Mouse (Mus musculus): Measurements from ENCODE around the gene Exoc8.

Gene Exoc8

GRCm38 (mm10) chr8:124897386-124898250 is at the start of gene Exoc8, which contains the start of gene Sprtn:
Exoc8 (minus strand) TSS chr8:124897705.
Sprtn (plus strand) TSS chr8:124897886.
- DNase-seq (ENCODE audit: low read depth, low spot score): peak; percentile 98

- DNase-seq (ENCODE audit: low read depth, low spot score): no peak
These were observed 46.9 kb upstream of the Exoc8 start for GRCm38 (mm10) chr8:124944406-124944805.

DNA sequence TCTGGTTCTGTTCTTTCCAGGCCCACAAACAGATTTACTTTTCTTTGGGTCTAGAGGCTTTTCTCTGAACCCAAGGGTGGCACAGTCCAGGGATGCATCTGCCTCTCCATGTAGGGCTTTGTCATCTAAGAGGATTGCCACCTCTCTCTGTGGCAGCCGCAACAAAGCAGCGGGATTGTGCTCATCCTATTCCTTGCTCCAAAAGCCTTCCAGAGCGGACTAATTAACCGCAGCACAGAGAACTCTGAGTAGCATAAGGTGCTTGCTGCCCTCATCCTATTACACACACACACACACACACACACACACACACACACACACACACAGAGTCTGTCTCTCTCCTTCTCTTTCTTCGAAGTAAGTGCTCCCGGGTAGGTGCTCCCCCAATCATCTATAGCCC is 46.3 kb upstream of the Exoc8 start:
- no peak for DNase-seq (ENCODE audit: low read depth, low spot score)

GRCm38 (mm10) chr8:124937293-124937692 is 39.8 kb upstream of the Exoc8 start:
- no peak for DNase-seq (ENCODE audit: low read depth, low spot score)

GRCm38 (mm10) chr8:124936699-124937098 is 39.2 kb upstream of the Exoc8 start:
- no peak for DNase-seq (ENCODE audit: low read depth, low spot score)

GRCm38 (mm10) chr8:124935116-124935515 is 37.6 kb upstream of the Exoc8 start:
- DNase-seq (ENCODE audit: low read depth, low spot score): peak; percentile 45

GRCm38 (mm10) chr8:124932435-124932834 is 34.9 kb upstream of the Exoc8 start:
- DNase-seq (ENCODE audit: low read depth, low spot score): no peak

GRCm38 (mm10) chr8:124930649-124931048 is 33.1 kb upstream of the Exoc8 start:
- peak; percentile 73 for DNase-seq (ENCODE audit: low read depth, low spot score)

DNA sequence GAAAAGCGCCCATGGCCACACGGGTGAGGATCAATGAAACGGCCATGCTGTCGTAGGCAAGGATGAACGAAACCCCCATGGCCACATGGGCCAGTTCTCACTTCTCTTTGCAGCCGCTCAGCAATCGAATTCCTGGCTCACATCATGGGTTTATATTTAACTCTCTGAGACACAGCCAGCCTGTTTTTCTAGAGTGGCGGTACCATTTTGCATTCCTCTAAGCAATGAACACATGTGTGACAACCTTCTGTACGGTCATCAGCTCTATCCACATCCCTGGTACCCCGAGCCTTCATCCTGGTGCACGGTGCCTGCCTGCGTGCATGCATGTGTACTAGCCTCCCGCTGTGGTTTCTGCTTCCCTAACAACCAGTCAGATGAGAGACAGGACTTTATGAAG is 32.6 kb upstream of the Exoc8 start:
- DNase-seq (ENCODE audit: low read depth, low spot score): no peak

GRCm38 (mm10) chr8:124929006-124929405 is 31.5 kb upstream of the Exoc8 start:
- no peak for DNase-seq (ENCODE audit: low read depth, low spot score)

- DNase-seq (ENCODE audit: low read depth, low spot score): no peak
These were observed 28.9 kb upstream of the Exoc8 start for GRCm38 (mm10) chr8:124926351-124926771.

DNA sequence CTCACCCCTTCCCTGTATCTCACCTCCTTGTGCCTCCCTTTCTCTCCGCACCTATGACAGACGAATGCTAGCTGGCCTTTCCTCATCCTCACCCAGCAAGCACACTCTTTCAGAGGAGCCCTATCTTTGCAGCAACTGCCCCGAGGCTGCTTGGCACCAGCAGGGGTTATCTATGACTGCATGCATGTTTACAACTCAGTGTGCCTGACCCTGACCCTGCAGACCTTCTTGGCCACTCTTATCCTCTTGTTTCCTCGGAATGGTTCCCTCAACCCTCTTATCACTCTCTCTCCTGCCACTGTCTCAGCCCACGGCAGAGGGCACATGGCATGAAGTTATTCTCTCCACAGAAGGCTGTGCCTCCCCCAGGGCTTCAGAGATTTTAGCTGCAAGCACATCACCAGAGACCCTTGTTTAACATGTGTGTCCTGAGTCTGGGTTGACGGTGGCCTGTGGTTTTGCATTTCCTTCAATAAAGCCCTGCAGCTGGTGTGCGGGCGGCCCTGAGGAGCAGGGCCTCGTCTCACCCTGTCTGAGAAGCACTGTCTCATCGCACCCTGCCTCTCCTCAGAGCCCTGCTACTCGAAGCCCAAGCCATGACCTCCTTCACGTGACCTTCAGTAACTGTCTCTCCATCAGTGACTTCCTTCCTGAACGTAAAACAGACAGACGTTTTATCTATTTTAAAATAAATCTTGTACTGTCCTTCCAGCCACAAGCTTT is 28.2 kb upstream of the Exoc8 start:
- no peak for DNase-seq (ENCODE audit: low read depth, low spot score)

DNA sequence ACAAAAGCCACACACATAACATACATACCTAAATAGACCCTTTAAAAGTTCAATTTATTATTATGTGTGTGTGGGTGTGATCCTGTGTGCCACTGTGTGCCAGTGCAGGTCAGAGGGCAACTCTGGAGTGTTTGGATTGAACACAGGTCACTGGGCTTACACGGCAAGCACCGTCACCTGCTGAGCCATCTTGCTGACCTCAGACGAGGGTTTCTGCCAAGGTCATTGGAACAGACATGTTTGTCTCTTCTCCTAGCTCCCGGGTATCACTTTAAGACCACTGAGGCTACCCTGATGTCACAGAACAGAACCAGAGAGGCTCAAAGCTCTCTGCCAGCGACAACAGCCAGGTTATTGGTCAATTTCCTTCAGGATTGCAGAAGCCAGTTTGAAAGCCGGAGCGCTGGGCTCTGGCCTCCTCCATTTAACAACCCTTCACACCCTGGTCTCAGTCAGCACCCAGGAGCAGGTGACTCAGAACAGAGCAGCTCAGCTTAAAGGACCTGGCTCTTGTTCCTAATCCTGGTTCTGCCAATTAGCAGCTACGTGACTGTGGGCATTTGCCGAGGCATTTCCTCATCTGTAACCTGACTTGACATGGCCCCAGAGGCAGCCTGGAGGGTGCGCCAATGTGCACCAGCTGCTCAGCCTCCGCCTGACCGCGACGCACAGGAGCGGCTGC is 26.6 kb upstream of the Exoc8 start:
- no peak for DNase-seq (ENCODE audit: low read depth, low spot score)

GRCm38 (mm10) chr8:124922490-124923089 is 25.1 kb upstream of the Exoc8 start:
- DNase-seq (ENCODE audit: low read depth, low spot score): no peak

- DNase-seq (ENCODE audit: low read depth, low spot score): no peak
These were observed 24.1 kb upstream of the Exoc8 start for GRCm38 (mm10) chr8:124921369-124922279.

DNA sequence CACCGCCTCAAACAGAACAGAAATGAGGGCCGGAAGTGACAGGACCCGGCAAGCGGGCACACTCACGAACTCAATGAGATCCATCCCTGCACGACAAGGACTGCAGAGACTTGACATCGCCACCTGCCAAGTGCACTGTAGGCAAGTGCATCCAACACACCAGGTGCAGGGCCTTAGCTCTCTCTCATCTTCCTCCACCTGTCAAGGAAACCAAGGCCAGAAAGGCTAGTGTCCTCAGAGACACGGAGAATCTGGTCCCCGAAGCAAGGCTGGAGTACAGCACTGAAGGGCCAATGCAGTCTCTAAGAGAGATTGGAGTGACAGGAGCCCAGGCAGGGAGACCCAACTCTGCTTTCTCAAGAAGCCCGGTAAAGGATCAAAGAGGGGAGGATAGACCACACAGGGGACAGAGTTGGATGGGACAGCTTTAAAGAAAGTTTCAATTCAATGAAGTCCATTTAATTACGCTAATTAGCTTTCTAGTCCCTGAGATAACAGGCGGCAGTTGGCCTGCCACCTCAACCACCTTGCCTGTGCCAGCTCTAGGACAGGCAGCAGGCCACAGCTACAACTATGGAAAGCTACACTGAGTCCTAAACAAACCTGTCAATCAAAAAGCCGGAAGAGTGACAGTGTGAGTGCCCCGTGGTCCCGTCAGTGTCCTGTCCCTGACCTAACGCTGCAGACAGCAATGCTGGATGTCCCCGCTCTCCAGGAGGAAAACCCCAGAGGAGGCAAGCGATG is 20.4 kb upstream of the Exoc8 start:
- DNase-seq (ENCODE audit: low read depth, low spot score): no peak

DNA sequence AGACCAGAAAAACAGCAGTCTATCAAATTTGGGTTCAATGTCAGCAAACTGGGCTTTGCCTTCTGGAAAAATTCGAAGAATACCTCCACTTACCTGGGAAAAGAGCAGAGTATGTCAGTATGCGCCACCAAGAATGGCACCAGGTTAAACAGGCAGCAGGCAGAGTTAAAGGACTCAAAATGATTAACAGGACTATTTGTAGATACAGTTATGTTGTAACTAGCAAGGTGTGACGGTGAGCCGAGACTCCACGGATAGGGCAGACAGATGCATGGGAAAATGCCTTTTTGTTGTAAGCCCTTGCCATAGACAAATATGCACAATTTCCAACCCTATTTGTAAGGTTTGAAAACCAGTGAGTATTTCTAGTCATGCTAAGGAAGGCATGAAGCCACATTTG is 16.6 kb upstream of the Exoc8 start:
- DNase-seq (ENCODE audit: low read depth, low spot score): no peak

- no peak for DNase-seq (ENCODE audit: low read depth, low spot score)
These were observed 14.7 kb upstream of the Exoc8 start for GRCm38 (mm10) chr8:124911938-124912872.

DNA sequence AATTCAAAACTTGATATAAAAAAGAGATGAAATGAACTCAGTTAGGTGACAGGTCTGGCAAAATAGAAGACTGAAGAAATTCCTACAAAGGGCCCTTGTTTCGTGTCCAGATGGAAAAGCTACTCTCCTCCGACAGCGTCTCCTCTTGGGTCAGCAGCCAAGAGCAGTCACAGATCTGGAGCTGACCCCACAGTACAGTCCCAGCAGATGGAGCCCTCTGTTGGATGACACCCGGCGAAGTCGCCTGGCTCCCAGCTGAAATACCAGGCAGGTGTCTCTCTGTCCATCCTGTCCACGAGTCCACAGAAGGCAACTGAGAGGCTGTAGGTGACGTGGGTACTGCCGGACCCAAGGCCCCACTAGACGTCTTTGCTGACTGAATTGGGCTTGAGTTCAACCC is 12.8 kb upstream of the Exoc8 start:
- no peak for DNase-seq (ENCODE audit: low read depth, low spot score)
